Mouse (Mus musculus) midbrain, embryonic 11.5 days (tissue): ENCODE data around the gene Olfr1371. TPM values are rescaled to one million over a fixed set of nuclear protein-coding genes. Genes with fewer than 3 reads are reported as not detected.
"Not testable (repeated sequence)": the region's sequence is repeated elsewhere in the genome, so short reads cannot be mapped to it uniquely, and the experiment has no call there.

Source experiments
- ATAC-seq: fragments of 200-750 bp; cut with Nextera tagmentation; 2 replicates; pipeline ENCODE4 v1.8.0; 2017; ENCODE audit warnings: moderate TSS enrichment, moderate library complexity; ENCODE audit not compliant: low FRiP score
- DNase-seq: peaks from one replicate; pipeline ENCODE4 v3.0.0; 2015; ENCODE audit warnings: low spot score; ENCODE audit errors: missing footprints
- H3K27ac ChIP-seq: fragments of 300-500 bp; sonication (generic); 2 replicates; pipeline ENCODE4 v1.5.1; 2014; ENCODE audit warnings: low read depth, low read length
- H3K27me3 ChIP-seq: fragments of 300-500 bp; sonication (generic); 2 replicates; pipeline ENCODE4 v1.6.1; 2014; ENCODE audit warnings: mild to moderate bottlenecking, low read length, moderate library complexity, mixed read lengths; ENCODE audit not compliant: control insufficient read depth, insufficient read depth
- H3K36me3 ChIP-seq: fragments of 300-500 bp; sonication (generic); 2 replicates; pipeline ENCODE4 v1.6.1; 2014; ENCODE audit warnings: mild to moderate bottlenecking, low read length, moderate library complexity, mixed read lengths; ENCODE audit not compliant: control insufficient read depth, insufficient read depth
- H3K4me1 ChIP-seq: fragments of 300-500 bp; sonication (generic); 2 replicates; pipeline ENCODE4 v1.6.1; 2014; ENCODE audit warnings: low read length; ENCODE audit not compliant: control insufficient read depth, insufficient read depth
- H3K4me2 ChIP-seq: fragments of 300-500 bp; sonication (generic); 2 replicates; pipeline ENCODE4 v1.6.1; 2014; ENCODE audit warnings: mild to moderate bottlenecking, moderate library complexity
- H3K4me3 ChIP-seq: fragments of 300-500 bp; sonication (generic); 2 replicates; pipeline ENCODE4 v1.5.1; 2014; ENCODE audit warnings: low read depth, low read length
- H3K9ac ChIP-seq: fragments of 300-500 bp; sonication (generic); 2 replicates; pipeline ENCODE4 v1.6.1; 2014; ENCODE audit warnings: low read length
- H3K9me3 ChIP-seq: fragments of 300-500 bp; sonication (generic); 2 replicates; pipeline ENCODE4 v1.6.1; 2016; ENCODE audit warnings: low read length; ENCODE audit not compliant: control insufficient read depth
- WGBS: fragments of 180-500 bp; shearing (Covaris S2); extraction: QIAGEN DNeasy Blood & Tissue Kit; methylation state at CpG from one replicate; pipeline ENCODE4 v1.1.7; 2014; 5-methylcytosine and 5-hydroxymethylcytosine counted together
- polyA plus RNA-seq: library from polyadenylated mRNA; unstranded; fragments of >200 nt; fragmentation: Nextera tagmentation; extraction: Ambion mirVana; gene quantifications from 2 replicates; pipeline ENCODE4 v1.2.1, GENCODE M21; 2014

Olfr1371 gene
- polyA plus RNA-seq, 1 experiment from 2014 or later, result not detected

DNA sequence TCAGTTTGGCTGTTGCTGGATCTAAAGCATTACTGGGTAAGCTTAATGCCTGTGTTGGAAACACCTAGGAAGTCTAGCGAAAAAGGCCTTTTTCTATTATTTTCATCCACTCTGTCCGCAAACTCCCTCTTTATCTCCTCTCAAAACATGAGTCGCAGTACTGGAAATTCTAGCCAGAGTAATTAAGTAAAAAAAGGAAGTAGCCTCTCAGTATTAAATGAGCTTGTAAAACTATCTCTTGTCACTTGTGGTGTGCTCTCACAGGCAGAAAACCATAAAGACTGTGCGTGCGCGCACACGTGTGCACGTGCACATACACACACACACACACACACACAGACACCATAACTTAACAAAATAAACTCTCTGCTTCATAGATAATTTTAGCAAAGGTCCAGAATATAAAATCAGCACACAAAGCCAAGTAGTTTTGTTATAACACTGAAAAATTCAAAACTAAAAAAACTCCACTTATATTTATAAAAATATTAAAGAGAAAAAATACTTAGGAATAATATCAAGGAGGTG lies 17.2 kb downstream of the Olfr1371 start:
- WGBS, result 95% methylated on average over 8 of the region's 8 CpGs
- not testable (repeated sequence) for ATAC-seq, H3K4me1 ChIP-seq, H3K36me3 ChIP-seq, H3K4me3 ChIP-seq, H3K4me2 ChIP-seq, H3K27ac ChIP-seq, H3K9me3 ChIP-seq, H3K27me3 ChIP-seq, H3K9ac ChIP-seq, DNase-seq

DNA sequence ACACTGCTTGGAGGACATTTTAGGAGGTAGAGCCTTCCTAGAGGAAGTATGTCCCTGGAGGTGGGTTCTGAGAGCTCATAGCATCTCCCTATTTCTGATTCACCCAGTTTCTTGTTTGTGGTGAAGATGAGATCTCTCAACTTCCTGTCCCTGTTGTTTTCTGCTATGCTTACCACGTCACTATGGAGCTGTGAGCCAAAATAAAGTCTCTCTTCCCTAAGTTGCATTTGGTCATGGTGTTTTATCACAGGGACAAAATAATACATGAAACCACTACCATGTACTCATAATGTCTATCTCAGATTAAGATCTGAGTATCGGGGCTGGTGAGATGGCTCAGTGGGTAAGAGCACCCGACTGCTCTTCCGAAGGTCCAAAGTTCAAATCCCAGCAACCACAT lies 33.1 kb downstream of the Olfr1371 start:
- ATAC-seq, H3K27ac ChIP-seq, H3K4me2 ChIP-seq, H3K9ac ChIP-seq, H3K4me1 ChIP-seq, H3K27me3 ChIP-seq, DNase-seq, H3K4me3 ChIP-seq, H3K36me3 ChIP-seq, H3K9me3 ChIP-seq: not testable (repeated sequence)
- WGBS, result 95% methylated on average over 4 of the region's 4 CpGs

GRCm38 (mm10) chr11:52179897-52180296 lies 33.9 kb downstream of the Olfr1371 start:
- H3K9me3 ChIP-seq, H3K4me1 ChIP-seq, DNase-seq, H3K9ac ChIP-seq, H3K27ac ChIP-seq, H3K4me3 ChIP-seq, H3K36me3 ChIP-seq, H3K4me2 ChIP-seq, ATAC-seq, H3K27me3 ChIP-seq: not testable (repeated sequence)
- WGBS, result no CpG with 5 or more reads among the region's 3 CpGs

DNA sequence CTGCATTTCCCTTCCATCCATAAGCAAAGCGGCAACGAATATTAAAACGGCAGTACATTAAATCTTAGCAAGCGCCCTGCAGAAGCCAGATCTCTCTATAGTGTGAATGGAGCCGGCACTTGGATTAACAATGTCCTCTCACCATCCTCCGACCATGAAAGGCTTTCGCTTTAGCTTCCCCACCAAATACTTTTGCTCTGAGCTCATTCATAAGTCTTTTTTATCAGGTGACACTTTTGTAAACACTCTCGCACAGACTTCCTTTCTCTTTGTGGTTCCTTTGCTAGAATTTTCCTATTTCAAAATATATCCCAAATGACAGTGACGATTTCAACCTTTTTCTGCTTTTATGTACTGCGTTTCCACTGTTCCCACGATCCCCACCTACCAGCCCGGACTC lies 45.3 kb downstream of the Olfr1371 start:
- peak; percentile 91 for DNase-seq
- H3K4me3 ChIP-seq, result peak overlapping the region; percentile 32
- no peaks in the 10 kb centered on the region for H3K36me3 ChIP-seq
- H3K4me2 ChIP-seq, result peak overlapping the region; percentile 61
- no peak overlapping the region for H3K9ac ChIP-seq
- H3K9me3 ChIP-seq, result no peaks in the 10 kb centered on the region
- H3K4me1 ChIP-seq, result no peaks in the 10 kb centered on the region
- no peak overlapping the region for H3K27ac ChIP-seq
- peaks cover 14% of the 10 kb centered on the region for H3K27me3 ChIP-seq
- ATAC-seq, result no peak
- 27% methylated on average over 12 of the region's 12 CpGs for WGBS

GRCm38 (mm10) chr11:52167901-52168302 lies 45.9 kb downstream of the Olfr1371 start:
- H3K27ac ChIP-seq, result not testable (repeated sequence)
- H3K27me3 ChIP-seq, result peaks cover 14% of the 10 kb centered on the region
- peak; percentile 84 for ATAC-seq

GRCm38 (mm10) chr11:52167126-52167525 lies 46.7 kb downstream of the Olfr1371 start:
- no peaks in the 10 kb centered on the region for H3K36me3 ChIP-seq
- no peak overlapping the region; the same call in 1 of the 2 replicates for H3K4me2 ChIP-seq
- no peak overlapping the region for H3K9ac ChIP-seq
- H3K9me3 ChIP-seq, result no peaks in the 10 kb centered on the region
- H3K27me3 ChIP-seq, result peaks cover 14% of the 10 kb centered on the region
- no peaks in the 10 kb centered on the region for H3K4me1 ChIP-seq
- under 1% methylated on average over 21 of the region's 21 CpGs for WGBS
- no peak overlapping the region for H3K27ac ChIP-seq
- ATAC-seq (no peak), DNase-seq (peak; percentile 91)
- H3K4me3 ChIP-seq, result no peak overlapping the region

More at GRCm38 (mm10) chr11:52167901-52168302, 45.9 kb downstream of the Olfr1371 start:
- Histone ChIP-seq H3K4me3 (peak overlapping the region; percentile 32), H3K9ac (peak overlapping the region; percentile 40; the same call in 1 of the 2 replicates), H3K4me2 (peak overlapping the region; percentile 61)
- not testable (repeated sequence) for H3K9me3 ChIP-seq, H3K36me3 ChIP-seq, H3K4me1 ChIP-seq
- DNase-seq, result peak; percentile 93
- 1% methylated on average over 29 of the region's 42 CpGs for WGBS

DNA sequence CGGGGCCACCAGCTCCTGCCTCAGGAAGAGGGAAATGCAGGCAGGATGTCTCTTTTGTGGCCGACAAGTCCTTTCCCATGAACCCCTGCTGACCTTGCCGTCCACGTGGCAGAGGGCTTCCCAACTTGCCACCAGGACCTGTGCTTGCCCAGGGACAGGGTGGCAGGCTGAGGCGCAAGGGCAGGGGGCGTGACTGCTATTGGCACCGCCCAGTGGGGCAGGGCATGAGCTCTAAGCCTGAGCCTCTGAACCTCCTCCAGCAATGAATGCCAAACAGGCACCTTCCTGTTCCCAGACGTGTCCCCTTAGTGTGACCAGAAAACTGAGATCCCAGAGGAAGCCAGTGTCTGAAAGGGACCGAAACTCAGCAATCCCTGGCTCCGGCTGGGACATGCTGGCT lies 49.9 kb downstream of the Olfr1371 start:
- WGBS, result 37% methylated on average over 10 of the region's 10 CpGs
- Histone ChIP-seq H3K36me3 (no peaks in the 10 kb centered on the region), H3K27ac (no peak overlapping the region), H3K4me1 (no peaks in the 10 kb centered on the region), H3K4me2 (no peak overlapping the region), H3K9me3 (no peaks in the 10 kb centered on the region), H3K27me3 (peaks cover 11% of the 10 kb centered on the region), H3K9ac (no peak overlapping the region), H3K4me3 (no peak overlapping the region)
- no peak for ATAC-seq
- no peak for DNase-seq

Other genes starting within 250 kb of the Olfr1371 start
- 141 and 142 TPM in 2 replicates for gene Cdkn2aipnl, start 246.3 kb downstream of the Olfr1371 start, polyA plus RNA-seq
- 192 and 214 TPM in 2 replicates for gene Ube2b, start 213.2 kb downstream of the Olfr1371 start, polyA plus RNA-seq
- 11.0 and 16.6 TPM in 2 replicates for gene Cdkl3, start 209.8 kb downstream of the Olfr1371 start, polyA plus RNA-seq
- gene Ppp2ca, start 115.3 kb downstream of the Olfr1371 start, polyA plus RNA-seq, result 133 and 138 TPM in 2 replicates
- gene Olfr1373, start 68.5 kb downstream of the Olfr1371 start, polyA plus RNA-seq, result not detected in 2 replicates
- gene Skp1a, start 18.0 kb upstream of the Olfr1371 start, polyA plus RNA-seq, result 1,013 and 1,113 TPM in 2 replicates
- 8.0 and 10.7 TPM in 2 replicates for gene Tcf7, start 69.0 kb upstream of the Olfr1371 start, polyA plus RNA-seq
- gene Vdac1, start 146.9 kb upstream of the Olfr1371 start, polyA plus RNA-seq, result 209 and 210 TPM in 2 replicates
- 178 and 193 TPM in 2 replicates for gene 9530068E07Rik, start 182.4 kb upstream of the Olfr1371 start, polyA plus RNA-seq